Mouse (Mus musculus): ENCODE measurements around the gene Camk2b. TPM values are rescaled to one million over a fixed set of nuclear protein-coding genes. Genes with fewer than 3 reads are reported as not detected.
"Not testable (repeated sequence)": the region's sequence is repeated elsewhere in the genome, so short reads cannot be mapped to it uniquely, and the experiment has no call there.

Camk2b gene
- total RNA-seq, 2 experiments from 2014 or later, result 1,149 to 1,215 TPM

- H3K4me3 ChIP-seq, result peak overlapping the region; percentile 93
- peak overlapping the region; percentile 95 for H3K27ac ChIP-seq
- DNase-seq (ENCODE audit: low spot score in 2 of 2), result no peak
- TF ChIP-seq CTCF (conservative IDR thresholded peaks at IDR 0.05), result peak; percentile 73
Measured at GRCm38 (mm10) chr11:5954965-5955504, 111.1 kb downstream of the Camk2b start.

- no peak for DNase-seq (ENCODE audit: low spot score in 2 of 2)
- Histone ChIP-seq H3K4me3 (no peak overlapping the region), H3K27ac (no peak overlapping the region)
- no peak for TF ChIP-seq CTCF (conservative IDR thresholded peaks at IDR 0.05)
Measured at GRCm38 (mm10) chr11:5954435-5954834, 111.7 kb downstream of the Camk2b start.

GRCm38 (mm10) chr11:5953130-5953765 is 112.9 kb downstream of the Camk2b start:
- H3K4me3 ChIP-seq, result no peak overlapping the region
- DNase-seq (ENCODE audit: low spot score in 2 of 2), result no peak
- no peak overlapping the region for H3K27ac ChIP-seq
- peak; percentile 76 for TF ChIP-seq CTCF (conservative IDR thresholded peaks at IDR 0.05)

- DNase-seq (ENCODE audit: low spot score in 2 of 2), result no peak
- no peak overlapping the region for H3K27ac ChIP-seq
- H3K4me3 ChIP-seq, result no peak overlapping the region
- no peak for TF ChIP-seq CTCF (conservative IDR thresholded peaks at IDR 0.05)
Measured at GRCm38 (mm10) chr11:5952501-5952900, 113.7 kb downstream of the Camk2b start.

- Histone ChIP-seq H3K4me3 (no peak within 1 kb of the TSS), H3K27ac (peak within 1 kb of the TSS; percentile 39)
- no peak for TF ChIP-seq CTCF (conservative IDR thresholded peaks at IDR 0.05)
- no peak for DNase-seq (ENCODE audit: low spot score in 2 of 2)
Measured at GRCm38 (mm10) chr11:5949586-5950352, 116.4 kb downstream of the Camk2b start, which contains the start of gene Gck. Gene Gck (minus strand): TSS chr11:5950081.

- no peak for TF ChIP-seq CTCF (conservative IDR thresholded peaks at IDR 0.05)
- Histone ChIP-seq H3K27ac (no peak overlapping the region), H3K4me3 (no peak overlapping the region)
- DNase-seq (ENCODE audit: low spot score in 2 of 2), result no peak
Measured at GRCm38 (mm10) chr11:5948546-5949250, 117.5 kb downstream of the Camk2b start.

GRCm38 (mm10) chr11:5947796-5948195 is 118.4 kb downstream of the Camk2b start:
- no peak overlapping the region for H3K4me3 ChIP-seq
- no peak for DNase-seq (ENCODE audit: low spot score in 2 of 2)
- TF ChIP-seq CTCF (conservative IDR thresholded peaks at IDR 0.05), result no peak
- no peak overlapping the region for H3K27ac ChIP-seq

GRCm38 (mm10) chr11:5945096-5945495 is 121.1 kb downstream of the Camk2b start:
- 0 out of 2 replicates have a peak, but pooled peaks have one; percentile 9 for TF ChIP-seq CTCF (conservative IDR thresholded peaks at IDR 0.05)
- Histone ChIP-seq H3K4me3 (no peak overlapping the region), H3K27ac (no peak overlapping the region)
- no peak for DNase-seq (ENCODE audit: low spot score in 2 of 2)

- Histone ChIP-seq H3K4me3 (no peak overlapping the region), H3K27ac (no peak overlapping the region)
- TF ChIP-seq CTCF (conservative IDR thresholded peaks at IDR 0.05), result no peak
- no peak for DNase-seq (ENCODE audit: low spot score in 2 of 2)
Measured at GRCm38 (mm10) chr11:5942966-5943365, 123.2 kb downstream of the Camk2b start.

- DNase-seq (ENCODE audit: low spot score in 2 of 2); H3K4me3 ChIP-seq; H3K27ac ChIP-seq: not testable (repeated sequence)
Measured at GRCm38 (mm10) chr11:5934531-5934930, 131.6 kb downstream of the Camk2b start.

GRCm38 (mm10) chr11:5931947-5932346 is 134.2 kb downstream of the Camk2b start:
- H3K4me3 ChIP-seq; DNase-seq (ENCODE audit: low spot score in 2 of 2): not testable (repeated sequence)
- TF ChIP-seq CTCF (conservative IDR thresholded peaks at IDR 0.05), result peak; percentile 58

GRCm38 (mm10) chr11:5930578-5930977 is 135.6 kb downstream of the Camk2b start:
- no peak for TF ChIP-seq CTCF (conservative IDR thresholded peaks at IDR 0.05)
- H3K27ac ChIP-seq, result no peak overlapping the region
- DNase-seq (ENCODE audit: low spot score in 2 of 2), result no peak
- no peak overlapping the region for H3K4me3 ChIP-seq

More at GRCm38 (mm10) chr11:5931947-5932346, 134.2 kb downstream of the Camk2b start:
- H3K27ac ChIP-seq, result not testable (repeated sequence)

- DNase-seq (ENCODE audit: low spot score in 2 of 2), result no peak
- TF ChIP-seq CTCF (conservative IDR thresholded peaks at IDR 0.05), result no peak
- no peak overlapping the region for H3K27ac ChIP-seq
- no peak overlapping the region for H3K4me3 ChIP-seq
Measured at GRCm38 (mm10) chr11:5926696-5927220, 139.4 kb downstream of the Camk2b start.

Data from layer of hippocampus, adult 2 months (tissue).